Mouse (Mus musculus) midbrain, postnatal 0 days (tissue): ENCODE data around the gene Tnpo1. TPM values are rescaled to one million over a fixed set of nuclear protein-coding genes. Genes with fewer than 3 reads are reported as not detected.

ENCODE experiments used
- ATAC-seq: fragments of 200-750 bp; cut with Nextera tagmentation; 2 replicates; pipeline ENCODE4 v1.8.0; 2017; ENCODE audit warnings: moderate number of reproducible peaks, mild to moderate bottlenecking, moderate TSS enrichment, moderate library complexity; ENCODE audit not compliant: low FRiP score
- DNase-seq: peaks from one replicate; pipeline ENCODE4 v3.0.0-alpha.2; 2015; ENCODE audit warnings: low spot score
- H3K27ac ChIP-seq: fragments of 300-500 bp; sonication (generic); 2 replicates; pipeline ENCODE4 v1.5.1; 2014; ENCODE audit warnings: low read depth, mild to moderate bottlenecking, low read length, mixed read lengths
- H3K27me3 ChIP-seq: fragments of 300-500 bp; sonication (generic); 2 replicates; pipeline ENCODE4 v1.6.1; 2014; ENCODE audit warnings: low read length, control low read depth, mixed read lengths; ENCODE audit not compliant: insufficient read depth
- H3K36me3 ChIP-seq: fragments of 300-500 bp; sonication (generic); 2 replicates; pipeline ENCODE4 v1.6.1; 2014; ENCODE audit warnings: low read length, control low read depth, mixed read lengths; ENCODE audit not compliant: insufficient read depth
- H3K4me1 ChIP-seq: fragments of 300-500 bp; sonication (generic); 2 replicates; pipeline ENCODE4 v1.6.1; 2014; ENCODE audit warnings: mild to moderate bottlenecking, control low read depth, antibody characterized with exemption, low read length, mixed read lengths; ENCODE audit not compliant: insufficient read depth
- H3K4me2 ChIP-seq: fragments of 300-500 bp; sonication (generic); 2 replicates; pipeline ENCODE4 v1.6.1; 2014; ENCODE audit warnings: low read depth, mild to moderate bottlenecking, low read length, mixed read lengths; ENCODE audit not compliant: poor library complexity, severe bottlenecking
- H3K4me3 ChIP-seq: fragments of 300-500 bp; sonication (generic); 2 replicates; pipeline ENCODE4 v1.5.1; 2014; ENCODE audit warnings: low read depth, mild to moderate bottlenecking, low read length, moderate library complexity
- H3K9ac ChIP-seq: fragments of 300-500 bp; sonication (generic); replicated peaks from 2 replicates; pipeline ENCODE4 v1.6.1; 2014; ENCODE audit warnings: mild to moderate bottlenecking, low read length, moderate library complexity, mixed read lengths; ENCODE audit not compliant: poor library complexity, severe bottlenecking
- H3K9me3 ChIP-seq: fragments of 300-500 bp; sonication (generic); 2 replicates; pipeline ENCODE4 v1.6.1; 2016; ENCODE audit warnings: low read length, control low read depth
- CTCF ChIP-seq: IDR thresholded peaks from 2 replicates; pipeline ENCODE4 v1.5.1; 2016; ENCODE audit warnings: antibody characterized with exemption, mild to moderate bottlenecking
- WGBS: fragments of 180-500 bp; shearing (Covaris S2); extraction: QIAGEN DNeasy Blood & Tissue Kit; methylation state at CpG from one replicate; pipeline ENCODE4 v1.1.7; 2014; 5-methylcytosine and 5-hydroxymethylcytosine counted together
- polyA plus RNA-seq: library from polyadenylated mRNA; unstranded; fragments of >200 nt; fragmentation: Nextera tagmentation; extraction: Ambion mirVana; gene quantifications from 2 replicates; pipeline ENCODE4 v1.2.1, GENCODE M21; 2015
- total RNA-seq: library from RNA; depleted of rRNA; stranded (reverse); fragments of >200 nt; gene quantifications from 2 replicates; pipeline ENCODE4 v1.2.3, GENCODE M21; 2014

Tnpo1 gene
- total and polyA plus RNA-seq, 2 experiments from 2014 or later: 20.1 to 78.8 TPM

DNA sequence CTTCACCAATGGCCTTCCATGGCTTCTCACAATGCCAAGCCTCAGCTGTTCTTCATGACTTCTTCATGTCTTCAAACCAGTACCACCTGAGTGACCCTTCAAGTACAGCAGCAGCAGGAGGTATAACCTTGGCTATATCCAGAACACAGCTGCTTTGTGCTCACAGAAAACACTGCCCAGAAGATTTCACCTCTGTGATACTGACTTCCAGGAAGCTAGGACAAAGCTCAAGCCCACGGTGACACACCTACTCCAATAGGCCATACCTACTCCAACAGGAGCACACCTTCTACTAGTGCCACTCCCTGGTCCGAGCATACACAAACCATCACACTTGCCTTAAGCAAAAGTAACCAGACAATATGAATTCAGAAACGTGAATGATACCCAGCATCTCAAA is 3.4 kb downstream of the Tnpo1 start:
- no peak overlapping the region for H3K27ac ChIP-seq
- H3K9me3 ChIP-seq: no peaks in the 10 kb centered on the region
- no peak overlapping the region for H3K4me2 ChIP-seq
- TF ChIP-seq CTCF: no peak
- no peak overlapping the region for H3K4me3 ChIP-seq
- H3K9ac ChIP-seq: no peak overlapping the region
- ATAC-seq (no peak), DNase-seq (no peak)
- no peaks in the 10 kb centered on the region for H3K36me3 ChIP-seq
- no peaks in the 10 kb centered on the region for H3K27me3 ChIP-seq
- H3K4me1 ChIP-seq: no peaks in the 10 kb centered on the region; the same call in 1 of the 2 replicates
- WGBS: 90% methylated on average over 3 of the region's 3 CpGs

GRCm38 (mm10) chr13:98921276-98921675 is 4.9 kb downstream of the Tnpo1 start:
- no peak for ATAC-seq
- H3K9ac ChIP-seq: no peak overlapping the region
- no peak overlapping the region for H3K4me2 ChIP-seq
- no peaks in the 10 kb centered on the region for H3K9me3 ChIP-seq
- H3K4me1 ChIP-seq: no peaks in the 10 kb centered on the region; the same call in 1 of the 2 replicates
- TF ChIP-seq CTCF: no peak
- H3K27ac ChIP-seq: no peak overlapping the region
- no peaks in the 10 kb centered on the region for H3K27me3 ChIP-seq
- WGBS: 90% methylated on average over 7 of the region's 7 CpGs
- no peaks in the 10 kb centered on the region for H3K36me3 ChIP-seq
- no peak for DNase-seq
- H3K4me3 ChIP-seq: no peak overlapping the region

DNA sequence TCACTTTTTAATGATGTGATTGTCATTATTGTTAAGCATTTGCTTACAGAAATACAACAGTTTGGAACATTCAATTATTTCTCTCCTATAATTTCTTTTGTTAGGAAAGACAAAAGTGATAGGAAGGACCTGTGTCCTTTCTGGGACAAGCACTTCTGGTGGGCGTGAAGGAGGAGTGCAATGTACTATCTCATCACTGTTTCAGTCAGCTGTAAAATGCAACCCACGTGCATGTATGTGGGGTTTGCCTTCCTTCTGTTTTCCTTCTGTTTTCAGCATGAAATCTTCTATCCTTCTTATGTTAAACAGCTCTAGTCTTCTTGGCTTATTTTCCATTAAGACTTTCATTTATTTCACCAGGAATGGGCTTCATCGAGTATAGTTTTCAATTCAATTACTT is 5.9 kb downstream of the Tnpo1 start:
- H3K36me3 ChIP-seq: no peaks in the 10 kb centered on the region
- H3K9ac ChIP-seq: no peak overlapping the region
- ATAC-seq: no peak
- no peak overlapping the region for H3K27ac ChIP-seq
- TF ChIP-seq CTCF: no peak
- DNase-seq: no peak
- H3K27me3 ChIP-seq: no peaks in the 10 kb centered on the region
- WGBS: 76% methylated on average over 3 of the region's 3 CpGs
- H3K4me3 ChIP-seq: no peak overlapping the region
- H3K9me3 ChIP-seq: no peaks in the 10 kb centered on the region
- no peak overlapping the region for H3K4me2 ChIP-seq
- H3K4me1 ChIP-seq: no peaks in the 10 kb centered on the region; the same call in 1 of the 2 replicates

DNA sequence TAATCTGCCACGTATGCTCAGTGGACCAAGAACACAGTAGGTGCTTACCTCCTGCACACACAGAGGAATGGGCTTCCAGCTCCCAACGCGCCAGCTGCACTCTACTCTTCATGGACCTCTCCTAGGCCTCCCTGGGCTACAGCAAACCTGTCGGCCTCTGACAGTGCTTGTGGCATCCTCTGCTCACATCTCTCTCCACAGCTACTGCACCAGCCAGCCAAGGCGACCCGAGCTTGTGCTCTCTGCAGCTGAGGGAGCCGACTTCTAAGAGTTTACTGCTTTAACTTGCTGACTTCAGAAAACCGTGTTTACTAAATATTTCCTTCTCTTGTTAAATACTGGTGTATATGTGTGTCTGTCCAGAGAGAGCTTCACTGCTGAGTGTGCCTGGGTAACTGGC is 6.5 kb downstream of the Tnpo1 start:
- no peak for ATAC-seq
- DNase-seq: no peak
- Histone ChIP-seq H3K27ac (no peak overlapping the region), H3K4me1 (no peaks in the 10 kb centered on the region; the same call in 1 of the 2 replicates), H3K36me3 (no peaks in the 10 kb centered on the region), H3K27me3 (no peaks in the 10 kb centered on the region), H3K4me2 (no peak overlapping the region), H3K4me3 (no peak overlapping the region), H3K9me3 (no peaks in the 10 kb centered on the region), H3K9ac (no peak overlapping the region)
- WGBS: 89% methylated on average over 8 of the region's 8 CpGs
- no peak for TF ChIP-seq CTCF

DNA sequence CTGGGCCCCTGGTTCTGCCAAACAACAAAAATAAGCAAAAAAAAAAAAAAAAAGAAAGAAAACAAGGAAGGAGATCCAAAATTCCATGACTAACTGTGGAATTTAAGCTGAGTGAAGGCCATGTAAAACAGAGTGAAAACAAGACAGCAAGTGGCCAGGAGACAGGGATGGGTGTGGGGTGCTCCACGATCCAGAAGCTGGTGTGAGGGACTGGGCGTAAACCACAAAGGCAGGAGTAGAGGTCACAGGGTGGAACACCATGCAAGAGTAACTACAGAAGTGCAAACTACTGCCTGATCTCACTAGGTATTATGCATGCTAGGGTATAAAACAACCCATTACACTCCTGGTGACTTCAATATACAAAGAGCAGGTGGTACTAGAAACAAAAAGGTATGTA is 8.3 kb downstream of the Tnpo1 start:
- Histone ChIP-seq H3K9me3 (no peaks in the 10 kb centered on the region), H3K4me1 (peaks cover 2% of the 10 kb centered on the region; the same call in 1 of the 2 replicates), H3K4me3 (no peak overlapping the region), H3K36me3 (no peaks in the 10 kb centered on the region), H3K4me2 (no peak overlapping the region), H3K27ac (no peak overlapping the region), H3K9ac (no peak overlapping the region), H3K27me3 (no peaks in the 10 kb centered on the region)
- ATAC-seq (no peak), DNase-seq (no peak)
- WGBS: 90% methylated on average over 2 of the region's 2 CpGs
- TF ChIP-seq CTCF: no peak

GRCm38 (mm10) chr13:98915591-98915990 is 10.6 kb downstream of the Tnpo1 start:
- no peak for DNase-seq
- H3K9me3 ChIP-seq: no peaks in the 10 kb centered on the region
- H3K9ac ChIP-seq: no peak overlapping the region
- no peaks in the 10 kb centered on the region for H3K27me3 ChIP-seq
- peaks cover 5% of the 10 kb centered on the region; the same call in 1 of the 2 replicates for H3K4me1 ChIP-seq
- no peak for TF ChIP-seq CTCF
- no peak for ATAC-seq
- H3K27ac ChIP-seq: no peak overlapping the region
- H3K4me3 ChIP-seq: no peak overlapping the region
- no peak overlapping the region for H3K4me2 ChIP-seq
- WGBS: 87% methylated on average over 4 of the region's 4 CpGs
- no peaks in the 10 kb centered on the region for H3K36me3 ChIP-seq
